Mouse (Mus musculus) bone marrow, adult 2 months (tissue): Measurements from ENCODE around the gene Reln. TPM values are rescaled to one million over a fixed set of nuclear protein-coding genes. Genes with fewer than 3 reads are reported as not detected.

Experiments used
- H3K27ac ChIP-seq: fragments of 200-500 bp; 2 replicates; pipeline ENCODE4 v1.5.1; 2012; ENCODE audit warnings: low read depth, mild to moderate bottlenecking, control low read depth, inconsistent platforms, low read length; ENCODE audit not compliant: control insufficient read depth, poor library complexity, insufficient read depth
- H3K4me1 ChIP-seq: fragments of 200-500 bp; 2 replicates; pipeline ENCODE4 v1.6.1; 2011; ENCODE audit warnings: low read length; ENCODE audit not compliant: control insufficient read depth, insufficient read depth
- H3K4me3 ChIP-seq: fragments of 200-500 bp; replicated peaks from 2 replicates; pipeline ENCODE3; 2011; ENCODE audit warnings: mild to moderate bottlenecking, low read depth, low read length, control low read depth; ENCODE audit not compliant: control insufficient read depth
- CTCF ChIP-seq: fragments of 200-500 bp; IDR thresholded peaks from 2 replicates; pipeline ENCODE4 v1.5.1; 2011; ENCODE audit warnings: low read length, control low read depth; ENCODE audit not compliant: control insufficient read depth, insufficient read depth
- POLR2A ChIP-seq: fragments of 200-500 bp; IDR thresholded peaks from 2 replicates; pipeline ENCODE4 v1.6.1; 2011; ENCODE audit warnings: low read depth, mild to moderate bottlenecking, control low read depth, low read length, borderline replicate concordance; ENCODE audit not compliant: control insufficient read depth
- WGBS: fragments of 180-500 bp; shearing (Covaris S2); methylation state at CpG from one replicate; pipeline ENCODE4 v1.1.7; 2018; 5-methylcytosine and 5-hydroxymethylcytosine counted together
- polyA plus RNA-seq: library from polyadenylated mRNA; stranded (reverse); fragments of >200 nt; gene quantifications from 2 replicates; pipeline ENCODE4 v1.2.4, GENCODE M21; 2011; ENCODE audit warnings: low replicate concordance; ENCODE audit not compliant: missing spikeins, insufficient read depth, insufficient read length

Reln gene
- polyA plus RNA-seq, 1 experiment, result 8.9 TPM

GRCm38 (mm10) chr5:22303709-22304108, 40.8 kb downstream of the Reln start:
- no peak overlapping the region for H3K27ac ChIP-seq
- TF ChIP-seq POLR2A, result no peak
- TF ChIP-seq CTCF, result no peak
- H3K4me1 ChIP-seq, result no peaks in the 10 kb centered on the region
- H3K4me3 ChIP-seq, result no peak overlapping the region
- WGBS, result 65% methylated on average over 1 of the region's 1 CpGs

GRCm38 (mm10) chr5:22302309-22302708, 42.2 kb downstream of the Reln start:
- Histone ChIP-seq H3K4me1 (no peaks in the 10 kb centered on the region), H3K27ac (no peak overlapping the region), H3K4me3 (no peak overlapping the region)
- no peak for TF ChIP-seq CTCF
- TF ChIP-seq POLR2A, result no peak
- WGBS, result 69% methylated on average over 5 of the region's 5 CpGs

- no peak for TF ChIP-seq CTCF
- no peak for TF ChIP-seq POLR2A
- 77% methylated on average over 5 of the region's 5 CpGs for WGBS
- Histone ChIP-seq H3K4me3 (no peak overlapping the region), H3K4me1 (no peaks in the 10 kb centered on the region), H3K27ac (no peak overlapping the region)
Measured at GRCm38 (mm10) chr5:22300788-22301187, 43.7 kb downstream of the Reln start.

- Histone ChIP-seq H3K4me1 (no peaks in the 10 kb centered on the region), H3K4me3 (no peak overlapping the region), H3K27ac (no peak overlapping the region)
- TF ChIP-seq CTCF (no peak), POLR2A (no peak)
- 83% methylated on average over 6 of the region's 6 CpGs for WGBS
Measured at GRCm38 (mm10) chr5:22300046-22300445, 44.5 kb downstream of the Reln start.

GRCm38 (mm10) chr5:22295161-22295560, 49.3 kb downstream of the Reln start:
- 81% methylated on average over 6 of the region's 6 CpGs for WGBS
- H3K4me1 ChIP-seq, result no peaks in the 10 kb centered on the region
- H3K4me3 ChIP-seq, result no peak overlapping the region
- TF ChIP-seq CTCF, result no peak
- no peak for TF ChIP-seq POLR2A
- H3K27ac ChIP-seq, result no peak overlapping the region

GRCm38 (mm10) chr5:22291409-22291808, 53.1 kb downstream of the Reln start:
- Histone ChIP-seq H3K27ac (no peak overlapping the region), H3K4me1 (no peaks in the 10 kb centered on the region), H3K4me3 (no peak overlapping the region)
- TF ChIP-seq CTCF, result no peak
- no peak for TF ChIP-seq POLR2A
- 73% methylated on average over 4 of the region's 4 CpGs for WGBS

GRCm38 (mm10) chr5:22285396-22285795, 59.1 kb downstream of the Reln start:
- TF ChIP-seq POLR2A (no peak), CTCF (no peak)
- no peaks in the 10 kb centered on the region for H3K4me1 ChIP-seq
- H3K27ac ChIP-seq, result no peak overlapping the region
- 77% methylated on average over 4 of the region's 4 CpGs for WGBS
- no peak overlapping the region for H3K4me3 ChIP-seq

GRCm38 (mm10) chr5:22282141-22282665, 62.3 kb downstream of the Reln start:
- Histone ChIP-seq H3K4me3 (no peak overlapping the region), H3K27ac (no peak overlapping the region), H3K4me1 (no peaks in the 10 kb centered on the region)
- WGBS, result 75% methylated on average over 7 of the region's 7 CpGs
- TF ChIP-seq CTCF (no peak), POLR2A (no peak)

- H3K27ac ChIP-seq, result no peak overlapping the region
- WGBS, result 51% methylated on average over 2 of the region's 2 CpGs
- TF ChIP-seq CTCF (no peak), POLR2A (no peak)
- no peaks in the 10 kb centered on the region for H3K4me1 ChIP-seq
- H3K4me3 ChIP-seq, result no peak overlapping the region
Measured at GRCm38 (mm10) chr5:22280534-22281164, 63.9 kb downstream of the Reln start.
